Mouse (Mus musculus) forebrain, postnatal 0 days (tissue): ENCODE data around the gene Mfsd2a. TPM values are rescaled to one million over a fixed set of nuclear protein-coding genes. Genes with fewer than 3 reads are reported as not detected.

Source experiments
- ATAC-seq: fragments of 200-750 bp; cut with Nextera tagmentation; 2 replicates; pipeline ENCODE4 v1.8.0; 2017; ENCODE audit warnings: mild to moderate bottlenecking, moderate library complexity
- DNase-seq: peaks from one replicate; pipeline ENCODE4 v3.0.0-alpha.2; 2015
- H3K27ac ChIP-seq: fragments of 300-500 bp; sonication (generic); 2 replicates; pipeline ENCODE4 v1.5.1; 2014; ENCODE audit warnings: low read depth, mild to moderate bottlenecking, antibody characterized with exemption, low read length, moderate library complexity, mixed read lengths
- H3K27me3 ChIP-seq: fragments of 300-500 bp; sonication (generic); 2 replicates; pipeline ENCODE4 v1.6.1; 2014; ENCODE audit warnings: mild to moderate bottlenecking, low read length, mixed read lengths; ENCODE audit not compliant: insufficient read depth
- H3K36me3 ChIP-seq: fragments of 300-500 bp; sonication (generic); 2 replicates; pipeline ENCODE4 v1.6.1; 2014; ENCODE audit warnings: mild to moderate bottlenecking, moderate library complexity; ENCODE audit not compliant: insufficient read depth
- H3K4me1 ChIP-seq: fragments of 300-500 bp; sonication (generic); 2 replicates; pipeline ENCODE4 v1.6.1; 2014; ENCODE audit warnings: antibody characterized with exemption; ENCODE audit not compliant: insufficient read depth
- H3K4me2 ChIP-seq: fragments of 300-500 bp; sonication (generic); 2 replicates; pipeline ENCODE4 v1.6.1; 2014; ENCODE audit warnings: low read depth, mild to moderate bottlenecking, moderate library complexity
- H3K4me3 ChIP-seq: fragments of 300-500 bp; sonication (generic); 2 replicates; pipeline ENCODE4 v1.5.1; 2014; ENCODE audit warnings: low read depth, low read length, mixed read lengths
- H3K9ac ChIP-seq: fragments of 300-500 bp; sonication (generic); 2 replicates; pipeline ENCODE4 v1.6.1; 2014; ENCODE audit warnings: mild to moderate bottlenecking
- H3K9me3 ChIP-seq: fragments of 300-500 bp; sonication (generic); 2 replicates; pipeline ENCODE4 v1.6.1; 2016; ENCODE audit warnings: low read length
- CTCF ChIP-seq: sonication (generic); IDR thresholded peaks from 2 replicates; pipeline ENCODE4 v1.5.1; 2016; ENCODE audit warnings: antibody characterized with exemption, control low read depth, low read depth
- WGBS: fragments of 180-500 bp; shearing (Covaris S2); extraction: QIAGEN DNeasy Blood & Tissue Kit; methylation state at CpG from one replicate; pipeline ENCODE4 v1.1.7; 2014; 5-methylcytosine and 5-hydroxymethylcytosine counted together
- polyA plus RNA-seq: library from polyadenylated mRNA; unstranded; fragments of >200 nt; fragmentation: Nextera tagmentation; extraction: Ambion mirVana; gene quantifications from 2 replicates; pipeline ENCODE4 v1.2.1, GENCODE M21; 2015
- total RNA-seq: library from RNA; depleted of rRNA; stranded (reverse); fragments of >200 nt; gene quantifications from 2 replicates; pipeline ENCODE4 v1.2.3, GENCODE M21; 2014

The Mfsd2a gene
- total and polyA plus RNA-seq, 2 experiments from 2014 or later = 33.4 to 40.7 TPM

DNA sequence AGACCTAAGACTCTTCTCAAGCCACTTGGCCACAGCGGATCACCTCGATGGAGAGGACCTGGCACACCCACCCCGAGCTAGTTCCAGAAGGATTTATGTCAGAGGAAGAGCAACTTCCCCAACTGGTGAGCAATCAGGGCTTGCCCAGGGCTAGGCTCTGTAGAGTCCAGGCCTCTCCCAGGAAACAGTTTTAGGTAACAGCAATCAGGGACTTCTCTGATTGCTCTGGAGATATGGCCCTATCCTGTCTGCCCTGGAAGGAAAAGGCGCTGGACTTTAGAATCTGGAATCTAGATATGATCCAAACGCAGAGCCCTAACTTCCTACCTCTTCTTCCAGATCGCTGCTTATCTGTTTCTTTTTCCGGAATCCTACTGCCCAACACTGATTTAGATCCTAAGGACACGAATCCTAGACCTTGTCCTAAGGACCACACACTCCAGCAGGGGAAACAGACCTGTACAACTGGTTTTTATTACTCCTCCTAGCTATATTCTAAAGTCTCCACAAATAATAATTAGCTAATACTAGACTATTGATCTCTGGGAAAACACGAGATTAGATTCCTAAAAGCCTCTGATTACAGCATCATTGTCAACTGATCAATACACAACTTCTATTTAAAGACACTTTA lies 25.4 kb downstream of the Mfsd2a start:
- Histone ChIP-seq H3K4me3 (no peak overlapping the region), H3K4me1 (no peaks in the 10 kb centered on the region), H3K27me3 (no peaks in the 10 kb centered on the region), H3K27ac (no peak overlapping the region), H3K4me2 (no peak overlapping the region), H3K9me3 (no peaks in the 10 kb centered on the region), H3K9ac (no peak overlapping the region), H3K36me3 (no peaks in the 10 kb centered on the region)
- DNase-seq (no peak), ATAC-seq (no peak)
- no peak for TF ChIP-seq CTCF
- WGBS = 89% methylated on average over 9 of the region's 9 CpGs

DNA sequence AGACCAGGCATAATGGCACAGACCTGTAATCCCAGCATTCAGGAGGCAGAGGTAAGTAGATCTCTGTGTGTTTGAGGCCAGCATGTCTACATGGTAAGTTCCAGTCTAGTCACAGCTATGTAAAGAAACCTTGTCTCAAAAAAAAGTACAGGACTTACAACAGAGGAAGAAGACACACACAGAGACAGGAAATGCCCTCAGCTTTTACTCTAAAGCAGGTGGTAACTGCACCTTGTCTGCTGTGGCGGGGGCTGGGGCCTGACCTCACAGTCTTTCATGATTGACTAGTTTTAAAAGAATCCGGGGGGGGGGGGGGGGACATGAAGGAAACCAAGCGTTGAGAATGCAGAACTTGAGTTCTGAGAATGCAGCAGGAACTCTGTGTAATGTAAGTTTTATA lies 27.1 kb downstream of the Mfsd2a start:
- Histone ChIP-seq H3K4me3 (no peak overlapping the region), H3K27ac (no peak overlapping the region), H3K9ac (no peak overlapping the region), H3K36me3 (no peaks in the 10 kb centered on the region), H3K4me1 (no peaks in the 10 kb centered on the region), H3K4me2 (no peak overlapping the region), H3K27me3 (no peaks in the 10 kb centered on the region), H3K9me3 (no peaks in the 10 kb centered on the region)
- ATAC-seq = no peak
- no peak for TF ChIP-seq CTCF
- WGBS = 65% methylated on average over 3 of the region's 3 CpGs
- DNase-seq = no peak

DNA sequence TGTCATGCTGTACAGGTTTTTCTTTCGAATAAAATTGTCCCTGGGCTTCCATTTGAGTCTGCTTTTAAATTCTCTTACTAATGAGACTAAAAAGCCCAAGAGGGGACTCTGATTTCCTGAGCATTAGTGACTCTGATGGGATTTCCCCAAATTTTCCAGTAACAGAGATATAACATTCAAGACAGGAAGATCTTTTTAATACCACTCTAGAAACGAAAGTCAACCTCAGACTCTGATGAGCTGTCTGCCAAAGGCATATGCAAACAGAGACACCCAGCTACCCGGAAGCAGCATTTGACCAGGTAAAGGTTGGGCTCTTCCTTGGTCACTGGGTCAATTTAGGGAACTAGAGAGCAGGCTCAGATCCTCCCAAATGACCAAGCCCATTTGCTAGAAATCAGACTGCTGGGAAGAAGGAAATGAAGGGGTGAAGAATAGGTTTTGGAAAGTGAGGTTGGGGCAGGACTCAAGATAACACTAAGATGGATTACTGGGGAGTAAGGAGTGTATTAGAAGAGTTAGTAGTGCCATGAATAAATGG lies 27.9 kb downstream of the Mfsd2a start:
- Histone ChIP-seq H3K27ac (no peak overlapping the region), H3K36me3 (no peaks in the 10 kb centered on the region), H3K27me3 (no peaks in the 10 kb centered on the region), H3K4me2 (no peak overlapping the region), H3K4me3 (no peak overlapping the region), H3K4me1 (no peaks in the 10 kb centered on the region), H3K9ac (no peak overlapping the region), H3K9me3 (no peaks in the 10 kb centered on the region)
- no peak for ATAC-seq
- WGBS = 81% methylated on average over 3 of the region's 3 CpGs
- DNase-seq = no peak
- TF ChIP-seq CTCF = no peak

DNA sequence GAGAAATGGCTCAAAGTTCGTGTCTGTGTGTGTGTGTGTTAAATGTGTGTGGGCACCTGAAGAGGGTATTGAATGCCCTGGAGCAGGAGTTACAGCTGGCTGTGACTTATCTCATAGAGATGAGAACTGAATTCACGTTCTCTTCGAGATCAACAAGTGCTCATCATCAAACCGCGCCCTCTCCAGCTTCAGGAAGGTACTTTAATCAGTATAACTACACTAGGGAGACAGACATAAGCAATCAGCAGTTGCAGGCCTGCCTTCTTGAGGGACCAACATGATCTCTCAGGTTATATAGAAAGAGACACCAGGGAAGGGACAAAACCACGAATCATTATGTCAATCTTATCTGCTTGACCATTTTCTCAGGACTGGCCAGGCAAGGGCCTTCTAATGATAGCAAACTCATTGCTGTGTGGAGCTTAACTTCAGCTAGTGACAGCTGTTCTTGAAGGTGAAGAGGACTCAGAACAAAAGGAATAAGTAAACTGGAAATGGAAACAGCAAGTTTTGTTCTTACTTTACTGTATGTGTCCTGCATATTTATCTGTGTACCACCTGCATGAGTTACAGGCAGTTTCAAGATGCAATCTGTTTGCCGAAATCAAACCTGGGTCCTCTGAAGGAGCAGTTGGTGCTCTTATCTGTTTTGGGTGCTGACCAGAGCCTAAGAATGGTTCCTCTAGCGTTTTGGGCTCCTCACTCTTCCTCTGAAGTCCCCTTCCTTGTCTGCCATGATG lies 28.6 kb downstream of the Mfsd2a start:
- no peak for ATAC-seq
- WGBS = 76% methylated on average over 8 of the region's 8 CpGs
- H3K36me3 ChIP-seq = no peaks in the 10 kb centered on the region
- H3K27ac ChIP-seq = no peak overlapping the region
- no peak for DNase-seq
- no peak for TF ChIP-seq CTCF
- H3K9me3 ChIP-seq = no peaks in the 10 kb centered on the region
- H3K27me3 ChIP-seq = no peaks in the 10 kb centered on the region
- H3K4me3 ChIP-seq = no peak overlapping the region
- H3K4me1 ChIP-seq = no peaks in the 10 kb centered on the region
- H3K9ac ChIP-seq = no peak overlapping the region
- no peak overlapping the region for H3K4me2 ChIP-seq

DNA sequence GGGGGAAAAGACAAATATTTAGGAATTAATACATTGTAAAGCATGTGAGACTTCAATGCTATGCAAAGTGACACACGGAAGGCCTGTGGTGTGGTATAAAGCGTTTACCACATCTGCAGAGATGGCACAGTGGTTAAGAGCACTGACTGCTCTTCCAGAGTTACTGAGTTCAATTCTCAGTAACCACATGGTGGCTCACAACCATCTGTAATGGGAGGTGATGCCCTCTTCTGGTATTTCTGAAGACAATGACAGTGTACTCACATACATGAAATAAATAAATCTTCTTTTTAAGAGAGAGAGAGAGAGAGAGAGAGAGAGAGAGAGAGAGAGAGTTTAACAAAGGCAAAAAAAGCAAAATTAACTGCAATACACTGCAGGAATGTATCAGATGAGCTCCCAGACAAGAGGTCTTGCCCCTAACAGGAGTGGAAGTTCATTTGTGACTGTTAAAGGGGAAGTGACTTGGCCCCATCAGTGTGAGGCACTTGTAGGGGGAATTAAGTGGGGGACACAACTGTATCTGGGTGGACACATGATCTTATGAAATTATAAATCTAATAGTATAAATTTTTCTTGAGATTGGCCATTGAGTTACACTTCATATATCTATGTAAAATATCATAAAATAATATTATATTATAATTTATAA lies 29.9 kb downstream of the Mfsd2a start:
- no peaks in the 10 kb centered on the region for H3K9me3 ChIP-seq
- no peaks in the 10 kb centered on the region for H3K4me1 ChIP-seq
- no peak overlapping the region for H3K27ac ChIP-seq
- ATAC-seq = no peak
- H3K36me3 ChIP-seq = no peaks in the 10 kb centered on the region
- H3K27me3 ChIP-seq = no peaks in the 10 kb centered on the region
- no peak for DNase-seq
- WGBS = 91% methylated on average over 2 of the region's 2 CpGs
- no peak overlapping the region for H3K4me3 ChIP-seq
- no peak overlapping the region for H3K4me2 ChIP-seq
- no peak overlapping the region for H3K9ac ChIP-seq
- TF ChIP-seq CTCF = no peak

DNA sequence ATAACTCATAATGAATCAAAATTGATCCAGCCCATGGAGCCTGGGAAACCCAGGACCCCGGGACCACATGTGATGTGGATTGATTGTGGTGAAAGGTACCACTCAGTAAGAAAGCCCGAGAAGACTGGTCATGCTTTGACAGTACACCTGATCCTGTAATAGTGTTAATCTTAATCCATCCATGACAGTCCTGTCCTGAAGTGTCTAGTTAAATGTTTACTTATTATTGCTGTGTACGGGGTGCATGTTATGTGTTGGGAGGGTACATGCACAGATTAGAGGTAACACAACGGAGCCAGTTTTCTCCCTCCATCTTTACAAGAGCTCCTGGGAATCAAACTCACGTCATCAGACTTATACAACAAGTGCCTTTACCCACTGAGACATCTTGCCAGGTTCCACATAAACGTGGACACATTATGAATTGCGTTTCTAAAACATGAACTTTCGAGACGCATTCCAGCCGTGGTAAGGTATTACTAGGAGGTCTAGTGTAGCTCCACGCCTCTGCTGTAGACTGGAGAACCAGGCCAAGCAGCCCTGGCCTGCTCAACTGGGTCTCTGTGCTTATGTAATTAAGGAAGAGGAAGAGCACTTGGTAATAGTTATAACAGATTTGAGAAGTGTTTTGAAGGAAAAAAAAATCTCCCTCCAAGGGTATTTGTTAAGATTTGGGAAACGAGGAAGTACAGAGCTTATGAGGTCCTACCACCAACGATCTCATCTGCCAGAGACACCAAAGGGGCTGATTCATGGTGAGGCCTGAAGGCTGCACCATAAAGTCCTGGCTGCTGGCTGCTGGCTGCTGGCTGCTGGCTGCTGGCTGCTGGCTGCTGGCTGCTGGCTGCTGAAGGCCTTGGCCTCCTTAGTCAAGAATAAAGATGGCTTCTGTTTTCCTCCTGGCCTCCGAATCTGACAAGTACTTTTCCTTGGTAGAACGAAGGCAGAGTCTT lies 37.3 kb downstream of the Mfsd2a start:
- no peak for DNase-seq
- WGBS = 88% methylated on average over 15 of the region's 15 CpGs
- no peak overlapping the region for H3K4me3 ChIP-seq
- H3K36me3 ChIP-seq = no peaks in the 10 kb centered on the region
- H3K27me3 ChIP-seq = no peaks in the 10 kb centered on the region
- no peak for TF ChIP-seq CTCF
- H3K9ac ChIP-seq = no peak overlapping the region
- H3K4me1 ChIP-seq = no peaks in the 10 kb centered on the region
- no peak overlapping the region for H3K27ac ChIP-seq
- ATAC-seq = no peak
- H3K4me2 ChIP-seq = no peak overlapping the region
- no peaks in the 10 kb centered on the region for H3K9me3 ChIP-seq
